Mouse (Mus musculus) kidney, postnatal 14 days (tissue): ENCODE measurements around the gene 4933406M09Rik.

Experiments used
- DNase-seq: peaks from one replicate; pipeline ENCODE4 v3.0.0; 2022; ENCODE audit warnings: mixed read lengths

Gene 4933406M09Rik

DNA sequence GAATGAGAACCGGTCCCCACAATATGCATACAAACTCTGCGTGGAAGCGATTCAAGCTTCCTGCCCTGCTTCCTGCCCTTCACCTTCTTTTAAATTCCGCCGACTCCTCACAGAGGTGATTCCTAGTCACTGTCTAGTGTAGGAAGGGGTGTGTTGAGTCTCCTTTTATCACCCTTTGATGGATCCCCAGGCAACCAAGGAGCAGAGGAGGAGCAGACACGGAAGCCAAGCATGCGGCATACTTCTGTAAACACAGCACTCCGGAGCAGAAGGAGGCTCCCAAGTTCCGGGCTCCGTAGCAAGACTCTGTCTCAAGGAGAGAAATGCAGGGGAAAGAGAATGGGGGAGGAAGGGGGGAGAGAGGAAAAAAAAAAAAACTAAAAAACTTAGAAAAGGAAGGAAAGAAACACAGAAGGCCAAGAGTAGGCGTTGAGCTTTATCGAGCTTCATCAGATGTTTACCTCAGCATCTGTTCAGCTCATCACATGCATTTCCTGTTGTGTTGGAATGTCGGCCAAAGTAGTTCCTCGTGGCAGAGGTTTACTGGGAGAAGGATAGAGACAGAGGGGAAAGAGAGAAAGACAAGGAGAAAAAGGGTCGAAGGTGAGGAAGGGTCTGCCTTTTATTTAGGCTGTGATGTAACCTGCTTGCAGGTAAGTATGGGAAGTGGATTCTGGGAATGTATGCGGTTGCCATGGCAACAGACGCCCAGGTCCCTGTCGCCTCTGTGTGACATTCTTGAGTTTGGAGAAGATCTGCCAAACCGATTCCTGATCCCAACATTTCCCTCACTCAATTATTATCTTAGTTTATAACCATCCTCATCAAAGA, 3.7 kb upstream of the 4933406M09Rik start:
- no peak for DNase-seq

DNA sequence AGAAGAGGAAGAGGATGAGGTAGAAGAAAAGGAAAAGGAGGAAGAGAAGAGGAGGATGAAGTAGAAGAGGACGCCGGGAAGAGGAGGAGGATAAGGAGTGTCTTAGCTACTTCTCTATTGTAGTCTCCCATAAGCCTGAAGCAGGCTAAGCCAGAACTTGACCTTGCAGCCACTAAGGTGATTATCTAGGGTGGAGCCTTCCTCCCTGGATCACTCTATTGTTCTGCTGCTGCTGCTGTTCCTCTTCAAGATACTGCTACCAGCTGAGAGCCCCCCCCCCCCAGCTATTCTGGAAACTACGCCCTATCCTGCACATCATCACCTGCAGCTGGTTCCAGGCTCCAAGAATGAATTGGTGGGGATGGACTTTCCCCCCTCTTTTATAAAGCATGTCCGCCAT, 1.2 kb upstream of the 4933406M09Rik start:
- no peak for DNase-seq

DNA sequence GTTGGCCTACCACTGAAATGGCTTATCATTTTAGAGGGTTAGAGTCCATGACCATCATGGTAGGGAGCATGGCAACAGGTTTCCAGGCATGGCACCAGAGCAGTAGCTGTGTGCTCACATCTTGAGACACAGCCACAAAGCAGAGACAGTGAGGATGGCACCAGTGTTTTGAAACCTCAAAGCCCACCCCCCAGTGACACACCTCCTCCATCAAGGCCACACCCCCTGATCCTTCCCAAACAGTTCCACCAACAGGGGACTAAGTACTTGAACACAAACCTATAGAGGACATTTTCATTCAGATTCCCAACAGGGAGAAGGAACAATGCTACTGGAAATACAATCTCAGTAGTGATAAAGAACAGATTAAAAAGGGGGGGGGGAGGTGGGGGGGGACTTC, 564 bp upstream of the 4933406M09Rik start:
- DNase-seq: no peak

DNA sequence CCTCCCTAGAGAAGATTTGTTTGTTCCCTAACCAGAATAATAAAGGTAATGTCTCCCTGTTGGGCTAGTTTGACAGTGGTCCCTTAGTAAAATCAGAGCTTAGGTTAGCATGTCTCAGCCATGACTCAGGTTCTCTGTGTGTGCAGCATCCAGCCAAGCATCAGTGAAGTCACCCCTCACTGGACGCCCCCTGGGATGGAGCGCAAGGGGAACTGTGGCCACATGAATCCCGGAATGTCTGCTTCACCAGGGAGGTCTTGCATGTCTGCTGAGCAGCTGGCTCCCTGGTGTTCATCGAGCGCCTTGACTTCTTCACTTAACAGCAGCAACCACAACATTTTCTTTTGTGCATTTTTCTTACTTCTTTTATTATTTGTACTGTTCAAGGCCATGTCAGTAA, 8.1 kb downstream of the 4933406M09Rik start:
- no peak for DNase-seq

DNA sequence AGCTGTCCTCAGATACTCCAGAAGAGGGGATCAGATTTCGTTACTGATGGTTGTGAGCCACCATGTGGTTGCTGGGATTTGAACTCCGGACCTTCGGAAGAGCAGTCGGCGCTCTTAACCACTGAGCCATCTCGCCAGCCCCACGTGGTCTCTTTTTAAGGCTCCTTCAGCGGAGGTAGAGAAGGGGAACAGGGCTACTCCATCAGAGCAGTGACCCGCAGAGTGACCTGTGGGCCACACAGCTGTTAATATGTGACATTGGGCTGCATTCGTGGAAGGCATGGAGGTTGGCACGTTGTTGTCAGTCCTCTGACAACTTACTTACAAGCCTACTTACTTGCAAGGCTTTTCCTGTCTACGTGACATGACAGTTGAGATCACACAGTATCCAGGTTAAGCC, 12.5 kb downstream of the 4933406M09Rik start:
- DNase-seq: no peak

DNA sequence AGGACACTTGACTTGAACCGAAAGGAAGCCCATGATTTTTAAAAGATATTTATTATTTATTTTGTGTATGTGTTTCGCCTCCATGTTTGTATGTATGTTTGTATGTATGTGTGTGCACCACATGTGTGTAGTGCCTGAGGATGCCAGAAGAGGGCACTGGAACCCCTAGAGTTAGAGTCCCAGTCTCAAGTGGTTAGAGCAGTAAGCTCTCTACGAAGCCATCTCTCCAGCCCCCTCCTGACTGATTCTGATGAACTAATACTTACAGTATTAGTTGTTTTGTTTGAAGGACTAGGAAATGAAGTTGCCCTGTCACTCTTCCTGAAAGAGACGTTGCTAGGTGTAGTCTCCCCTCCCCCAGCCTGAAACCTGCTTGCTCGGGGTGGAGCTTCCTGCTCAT, 14.0 kb downstream of the 4933406M09Rik start:
- DNase-seq: no peak

DNA sequence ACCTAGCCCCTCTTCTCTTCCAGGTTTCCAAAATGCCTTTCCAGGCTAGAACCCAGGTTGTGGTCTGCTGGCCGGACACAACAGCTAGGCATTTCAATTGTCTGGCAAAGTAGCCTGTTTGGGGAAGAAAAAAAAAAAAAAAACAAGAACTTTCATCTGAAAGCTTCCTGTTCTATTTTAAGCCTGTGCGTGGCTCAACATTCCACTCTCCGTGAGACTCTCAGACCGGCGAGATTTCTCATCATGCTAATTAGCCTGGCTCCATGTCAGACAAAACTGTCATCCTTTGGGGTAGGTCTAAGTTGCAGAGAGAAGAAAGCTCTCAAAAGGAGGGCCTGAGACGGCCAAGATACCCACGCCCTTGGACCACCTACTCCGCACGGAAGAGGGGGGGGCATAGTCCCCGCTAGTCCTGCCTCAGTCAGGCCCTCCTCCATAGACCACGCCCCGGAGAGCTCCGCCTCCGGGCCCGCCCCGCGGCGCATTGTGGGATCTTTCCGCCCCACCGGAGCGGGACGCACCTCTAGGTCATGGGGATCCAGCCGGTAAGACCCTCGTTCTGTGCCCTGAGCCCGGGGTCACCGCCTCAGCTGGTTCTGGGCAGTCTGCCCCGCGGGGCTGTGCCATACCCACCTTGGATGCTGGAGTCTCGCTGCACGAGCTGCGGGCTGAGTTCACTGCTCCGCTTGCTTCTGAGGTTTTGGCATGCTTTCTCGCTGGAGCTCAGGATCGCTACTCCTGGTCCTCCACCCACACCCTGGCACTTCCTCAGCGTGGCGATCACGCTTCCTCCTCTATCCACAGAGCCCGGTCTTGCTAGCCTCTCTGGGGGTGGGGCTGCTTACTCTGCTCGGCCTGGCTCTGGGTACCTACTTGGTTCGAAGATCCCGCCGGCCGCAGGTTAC, 20.0 kb downstream of the 4933406M09Rik start, which contains the start of gene Cyb5r1:
Gene Cyb5r1, plus strand, starts transcription at position 51 of the 905 bp plus-strand sequence.
- peak; percentile 87 for DNase-seq

DNA sequence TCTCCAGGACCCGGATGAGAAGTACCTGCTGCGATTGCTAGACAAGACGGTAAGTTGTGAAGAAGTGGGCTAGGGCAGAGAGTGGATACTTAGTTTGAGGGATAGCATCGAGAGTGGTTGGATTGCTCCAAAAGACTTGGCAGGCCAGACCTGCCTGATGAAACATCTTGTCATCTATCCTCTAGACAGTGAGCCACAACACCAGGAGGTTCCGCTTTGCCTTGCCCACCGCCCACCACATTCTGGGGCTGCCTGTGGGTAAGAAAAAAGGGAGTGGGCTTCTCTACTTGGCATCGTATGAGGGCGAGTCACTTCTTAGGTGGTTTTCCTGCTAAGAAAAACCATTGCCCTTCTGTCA, 20.7 kb downstream of the 4933406M09Rik start:
- no peak for DNase-seq

DNA sequence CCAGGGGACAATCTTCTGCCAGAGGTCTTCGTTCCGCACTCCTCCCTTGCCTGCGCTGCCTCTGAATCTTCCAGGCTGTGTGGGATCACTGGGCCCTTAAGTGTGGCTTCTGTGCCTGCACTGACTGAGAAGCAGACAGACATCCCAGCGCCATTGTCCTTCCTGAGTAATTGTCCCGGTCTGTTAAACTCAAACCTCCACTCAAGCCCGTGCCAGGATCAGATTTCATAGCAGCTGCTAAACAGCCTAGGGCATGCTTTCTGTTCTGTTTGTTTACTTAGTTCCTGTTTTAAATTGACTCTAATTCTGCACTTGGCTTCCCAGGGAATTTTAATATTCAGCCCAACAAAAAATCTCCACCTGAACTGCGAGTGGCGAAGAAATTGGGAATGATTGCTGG, 22.3 kb downstream of the 4933406M09Rik start:
- peak; percentile 43 for DNase-seq

DNA sequence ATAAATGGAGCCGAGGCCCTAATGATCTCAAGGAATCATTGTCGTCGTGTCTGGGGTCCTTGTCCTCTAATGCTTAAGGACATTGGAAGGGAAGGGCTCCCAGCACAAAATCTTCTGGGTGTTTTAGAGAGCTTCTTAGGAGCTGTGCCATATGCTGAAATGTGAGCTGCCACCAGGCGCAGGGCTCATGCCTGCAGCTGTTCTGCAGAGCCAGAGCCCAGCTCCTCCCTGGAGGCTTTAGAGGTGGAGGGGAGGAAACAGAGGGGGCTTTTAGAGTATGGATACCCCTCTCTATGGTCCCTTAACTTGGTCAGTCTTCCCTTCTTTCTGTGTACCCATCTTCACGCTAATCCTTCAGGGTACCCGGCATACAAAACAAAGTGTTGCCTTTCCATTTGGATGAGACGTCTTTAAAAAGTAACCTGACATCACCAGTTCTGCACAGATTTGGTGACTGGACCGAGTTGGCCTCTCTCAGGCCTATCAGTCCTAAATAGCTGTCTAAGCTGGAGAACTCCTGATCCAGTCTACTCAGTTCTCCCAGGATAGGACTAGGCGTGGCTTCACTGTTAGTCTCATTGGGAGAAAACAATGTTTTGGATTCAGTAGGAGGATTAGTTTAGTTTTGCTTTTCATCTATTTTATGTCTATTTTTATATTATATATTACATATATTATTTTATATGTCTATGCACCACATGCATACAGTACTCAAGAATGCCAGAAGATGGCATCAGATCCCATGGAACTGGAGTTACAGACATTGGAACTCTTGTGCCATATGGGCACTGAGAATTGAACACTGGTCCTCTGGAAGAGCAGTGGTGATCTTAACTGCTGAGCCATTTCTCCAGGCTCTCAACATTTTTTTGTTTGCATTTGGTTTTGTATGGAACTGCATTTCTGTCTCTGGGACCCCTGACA, 26.2 kb downstream of the 4933406M09Rik start:
- no peak for DNase-seq

DNA sequence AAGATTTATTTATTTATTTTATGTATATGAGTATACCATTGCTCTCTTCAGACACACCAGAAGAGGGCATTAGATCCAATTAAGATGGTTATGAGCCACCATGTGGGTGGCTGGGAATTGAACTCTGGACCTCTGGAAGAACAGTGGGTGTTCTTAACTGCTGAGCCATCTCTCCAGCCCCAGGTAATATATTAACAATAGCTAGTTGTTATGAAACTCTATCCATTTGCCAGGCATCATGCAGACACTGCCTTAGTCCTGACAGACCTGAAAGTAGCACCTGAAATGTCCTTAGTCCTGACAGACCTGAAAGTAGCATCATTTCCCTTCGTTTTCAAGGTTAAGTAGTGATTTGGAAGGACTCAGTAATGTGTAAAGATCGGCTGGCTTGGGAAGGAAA, 28.3 kb downstream of the 4933406M09Rik start:
- no peak for DNase-seq

DNA sequence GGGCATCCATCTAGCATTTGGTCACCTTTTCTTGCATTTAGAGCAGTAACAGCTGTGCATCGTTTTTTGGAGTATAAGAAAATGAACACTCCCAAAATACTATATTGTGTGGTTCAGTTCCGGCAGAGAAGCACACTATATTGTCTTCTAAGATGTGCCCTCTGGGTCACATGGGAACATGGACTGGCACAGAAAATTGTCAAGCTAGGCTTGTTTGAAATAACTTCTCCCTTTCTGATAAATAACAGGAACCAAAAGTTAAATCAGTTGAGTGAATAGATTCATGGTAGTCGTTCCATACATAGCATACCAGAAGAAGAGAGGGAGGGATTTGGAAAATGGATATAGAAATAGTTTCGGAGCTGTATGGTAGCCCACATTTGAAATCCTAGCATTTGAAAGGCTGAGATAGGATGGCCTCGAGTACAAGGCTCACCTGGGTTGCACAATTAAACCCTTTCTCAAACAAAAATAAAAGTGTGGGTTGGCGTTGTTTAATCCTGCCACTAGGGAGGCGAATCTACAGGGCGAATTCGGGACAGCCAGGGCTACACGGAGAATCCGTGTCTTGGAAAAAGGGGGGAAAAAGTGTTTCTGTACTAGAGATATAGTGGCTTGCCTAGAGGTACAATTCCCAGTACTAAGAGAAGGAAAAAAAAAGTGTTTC, 28.9 kb downstream of the 4933406M09Rik start:
- no peak for DNase-seq

DNA sequence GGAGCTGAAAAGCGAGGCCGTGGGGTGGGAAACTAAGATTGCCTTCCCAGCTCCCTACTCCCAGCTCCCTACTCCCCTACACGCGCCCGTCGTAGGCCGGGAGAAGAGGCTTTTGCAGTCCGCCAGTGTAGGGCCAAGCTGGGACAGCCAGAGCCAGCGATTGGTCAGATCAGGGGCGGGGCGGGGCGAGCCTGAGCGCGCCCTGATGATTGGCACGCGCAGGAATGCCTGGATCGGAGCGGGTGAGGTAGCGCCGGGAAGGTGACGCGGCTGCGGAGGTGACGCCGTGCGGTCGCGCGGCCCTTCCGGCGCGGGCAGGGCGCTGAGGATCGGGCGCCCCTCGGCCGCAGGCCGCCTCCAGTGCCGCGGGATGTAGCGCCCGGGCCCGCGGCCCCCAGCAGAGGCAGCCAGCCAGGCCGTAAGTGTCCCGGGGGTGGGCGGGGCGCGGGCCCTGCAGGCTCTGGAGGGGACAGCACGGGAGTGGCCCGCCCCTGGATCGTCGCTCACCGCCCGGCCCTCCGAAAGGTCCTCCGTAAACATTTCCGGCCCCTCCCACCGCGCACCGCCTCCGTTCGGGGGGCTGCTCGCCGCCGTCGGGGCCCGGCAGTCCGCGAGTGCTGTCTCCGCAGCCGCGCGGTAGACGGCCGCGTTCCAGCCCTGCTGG, 29.6 kb downstream of the 4933406M09Rik start, which contains the start of gene Adipor1:
Gene Adipor1, plus strand, starts transcription at position 211 of the 664 bp plus-strand sequence.
- DNase-seq: peak; percentile 99

DNA sequence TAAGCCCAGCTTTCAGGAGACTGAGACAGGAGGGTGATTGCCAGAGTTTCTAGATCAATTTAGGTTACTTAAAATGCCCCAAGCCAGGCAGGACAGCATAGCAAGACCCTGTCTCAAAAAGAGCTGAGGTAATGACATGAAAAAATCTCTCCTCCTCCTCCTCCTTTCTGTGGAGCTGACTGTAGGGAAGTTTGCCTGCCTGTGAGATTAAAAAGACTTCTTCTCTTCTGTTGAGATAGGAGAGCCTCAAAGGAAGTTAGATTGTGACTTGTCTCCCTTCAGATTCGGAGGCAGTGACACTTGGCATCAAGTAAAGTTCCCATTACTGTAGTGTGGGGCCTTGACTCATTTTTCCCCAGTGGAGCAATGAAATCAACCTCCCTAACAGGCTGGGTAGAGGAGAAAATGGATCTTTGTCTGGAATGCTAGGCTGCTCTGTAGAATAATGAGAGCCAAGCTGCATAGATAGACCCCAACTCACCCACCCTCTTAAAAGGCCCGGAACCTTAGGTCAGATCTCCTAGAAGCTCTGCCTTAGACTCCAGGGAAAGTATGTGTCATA, 32.8 kb downstream of the 4933406M09Rik start:
- DNase-seq: no peak

DNA sequence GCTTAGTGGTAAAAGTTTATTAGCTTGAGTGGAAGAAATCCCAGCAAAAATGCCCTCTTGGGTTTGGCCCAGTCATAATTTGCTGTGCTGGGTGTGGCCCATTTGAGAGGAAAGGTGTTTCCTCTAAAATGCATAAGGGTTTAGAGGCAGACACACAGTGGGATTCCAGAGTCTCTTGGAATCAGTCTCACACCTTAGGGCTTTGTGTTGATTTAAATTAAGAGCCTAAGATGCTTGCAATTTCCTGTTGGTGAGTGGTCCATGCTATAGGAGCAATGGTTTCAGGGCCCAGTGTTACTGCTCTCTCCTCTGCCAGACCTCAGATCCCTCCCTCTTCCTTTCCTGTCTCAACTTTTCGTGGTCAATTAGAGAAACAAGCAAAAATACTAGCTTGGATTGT, 33.4 kb downstream of the 4933406M09Rik start:
- DNase-seq: no peak

DNA sequence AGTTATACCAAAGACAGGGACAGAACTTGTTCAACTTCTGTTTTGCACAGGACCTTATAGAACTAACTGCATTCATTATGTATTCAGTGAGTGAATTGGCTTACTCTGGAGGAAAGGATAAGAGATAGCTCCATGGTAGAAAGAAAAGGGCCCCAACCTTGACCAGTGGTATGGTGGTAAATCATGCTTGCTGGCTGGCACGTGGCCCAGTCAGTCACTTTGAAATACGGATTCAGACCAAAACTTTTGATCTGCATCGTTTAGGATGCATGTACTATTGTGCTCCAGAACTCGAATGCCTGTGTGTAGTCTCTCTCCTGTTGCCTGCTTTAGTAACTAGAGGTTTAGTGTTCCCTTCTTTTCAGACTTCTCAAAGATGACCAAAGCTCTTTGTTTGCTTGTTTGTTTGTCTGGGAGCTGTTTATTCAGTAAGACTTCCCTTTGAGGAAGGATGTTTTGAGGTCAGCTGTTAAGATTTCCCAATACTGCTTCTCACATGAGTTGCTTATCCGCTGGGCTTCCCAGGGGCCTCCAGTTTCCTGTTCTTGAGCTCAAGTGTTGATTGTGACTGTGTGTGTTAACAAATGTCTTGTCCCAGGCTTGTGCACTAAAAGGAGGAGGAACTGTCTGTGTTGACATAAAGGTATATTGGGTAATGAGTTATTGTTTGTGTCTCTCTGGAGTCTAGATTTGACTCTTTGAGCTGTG, 34.2 kb downstream of the 4933406M09Rik start:
- DNase-seq: peak; percentile 61

DNA sequence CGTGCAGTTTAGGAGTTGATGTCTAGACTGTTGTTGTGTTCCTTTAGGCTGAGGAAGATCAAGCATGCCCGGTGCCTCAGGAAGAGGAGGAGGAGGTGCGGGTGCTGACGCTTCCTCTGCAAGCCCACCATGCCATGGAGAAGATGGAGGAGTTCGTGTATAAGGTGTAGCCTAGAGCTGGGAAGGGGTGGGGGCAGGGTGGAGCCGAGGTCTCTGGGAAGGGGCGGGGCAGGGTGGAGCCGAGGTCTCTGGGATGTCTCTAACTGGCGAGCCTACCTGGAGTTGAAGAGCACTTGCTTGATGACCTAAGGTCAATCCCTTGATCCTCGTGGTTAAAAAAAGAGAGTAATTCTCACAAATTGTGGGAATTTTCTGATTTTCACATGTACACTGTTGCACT, 38.2 kb downstream of the 4933406M09Rik start:
- no peak for DNase-seq

DNA sequence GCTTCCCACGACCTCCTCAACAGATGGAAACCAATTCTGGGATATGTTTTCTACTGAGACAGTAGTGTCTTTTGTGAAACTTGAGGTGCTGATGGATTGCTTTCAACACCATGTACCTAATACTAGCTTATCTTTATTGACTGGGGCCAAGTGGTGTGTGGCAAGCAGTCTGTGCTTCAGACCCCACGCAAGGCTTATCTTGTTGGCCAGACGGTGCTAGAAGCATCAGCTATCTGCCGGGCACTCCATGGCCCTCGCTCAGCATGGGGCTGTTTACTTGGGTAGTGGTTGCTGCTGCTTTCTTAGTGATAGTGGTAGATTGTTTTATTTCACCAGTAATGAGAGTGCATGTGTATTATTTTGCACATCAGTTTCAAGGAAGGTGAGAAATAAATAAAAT, 40.5 kb downstream of the 4933406M09Rik start:
- no peak for DNase-seq

DNA sequence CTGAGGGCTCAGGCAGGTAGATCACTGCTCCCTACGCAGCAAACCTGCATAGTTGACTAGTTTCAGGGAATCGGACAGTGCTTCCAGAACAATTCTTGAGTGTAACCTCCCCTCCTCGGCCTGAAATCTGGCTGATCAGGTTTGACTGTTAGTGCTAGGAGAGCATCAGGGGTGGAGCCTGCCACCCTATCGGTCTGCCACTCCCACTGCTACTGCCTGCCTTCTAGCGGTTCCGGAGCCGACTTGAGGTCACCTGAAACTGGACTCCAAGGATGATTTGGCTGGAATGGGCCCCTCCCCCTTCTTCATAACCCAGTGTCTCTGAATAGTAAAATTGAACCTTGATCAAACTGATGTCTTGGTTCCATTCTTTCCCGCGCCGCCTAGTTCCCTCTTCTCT, 47.3 kb downstream of the 4933406M09Rik start:
- no peak for DNase-seq

DNA sequence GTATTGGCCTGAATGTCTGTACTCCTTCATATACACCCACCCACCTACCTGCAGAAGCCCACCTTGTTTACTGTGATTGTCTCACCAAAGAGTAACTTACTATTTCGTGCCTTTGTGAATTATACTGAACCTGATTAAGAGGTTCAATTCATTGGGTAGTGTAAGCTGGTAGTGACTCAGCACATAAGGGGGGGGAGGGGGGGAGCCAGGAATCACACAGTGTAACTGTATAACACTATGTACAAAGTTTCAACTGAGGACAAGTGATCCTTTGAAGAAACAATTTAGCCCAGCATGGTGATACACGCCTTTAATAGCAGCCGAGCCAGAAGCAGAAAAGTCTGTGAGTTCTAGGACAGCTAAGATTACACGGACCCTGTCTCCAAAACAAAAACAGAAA, 47.7 kb downstream of the 4933406M09Rik start:
- no peak for DNase-seq

DNA sequence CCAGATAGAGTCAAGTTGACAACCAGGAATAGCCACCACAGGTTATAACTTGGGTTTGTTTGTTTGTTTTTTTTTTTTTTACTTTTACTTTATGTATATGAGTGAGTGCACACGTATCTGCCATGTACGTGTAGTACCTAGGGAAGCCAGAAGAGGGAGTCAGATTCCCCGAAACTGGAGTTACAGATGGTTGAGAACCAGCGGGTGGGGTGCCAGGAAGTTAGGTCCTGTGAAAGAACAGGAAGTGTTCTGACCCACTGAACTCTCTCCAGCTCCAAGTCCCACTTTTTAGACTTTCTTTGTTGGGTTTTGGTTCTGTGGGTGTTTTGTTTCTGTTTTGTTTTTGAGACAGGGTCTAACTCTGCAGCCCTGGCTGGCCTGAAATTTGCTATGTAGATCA, 49.7 kb downstream of the 4933406M09Rik start:
- DNase-seq: peak; percentile 39
